Mouse (Mus musculus): ENCODE measurements around the gene Stap2.
A peak's percentile ranks its signal among the peaks of the same experiment; 100 is the strongest.

The Stap2 gene

DNA sequence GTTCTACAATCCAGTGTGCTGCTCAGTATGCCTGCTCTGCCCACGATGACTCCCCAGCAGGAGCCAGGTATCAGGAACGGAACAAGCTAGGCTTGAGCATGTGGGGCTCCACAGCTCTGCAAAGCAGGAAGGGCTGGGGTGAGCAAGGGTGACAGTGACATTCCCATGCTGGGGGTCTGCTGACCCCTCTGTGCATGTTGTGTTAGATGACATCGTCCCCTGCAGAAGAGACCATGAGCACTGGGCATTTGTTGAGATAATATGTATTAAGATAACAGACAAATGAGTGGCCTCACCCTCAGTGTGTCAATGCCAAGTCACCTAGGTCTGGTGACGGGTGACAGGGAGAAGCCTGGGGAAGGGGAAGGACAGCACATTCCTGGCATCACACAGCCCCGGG, 19.5 kb upstream of the Stap2 start:
- DNase-seq (ENCODE audit: low spot score in 2 of 2) = no peak

GRCm38 (mm10) chr17:56024476-56024875, 19.1 kb upstream of the Stap2 start:
- DNase-seq (ENCODE audit: low spot score in 2 of 2) = no peak

DNA sequence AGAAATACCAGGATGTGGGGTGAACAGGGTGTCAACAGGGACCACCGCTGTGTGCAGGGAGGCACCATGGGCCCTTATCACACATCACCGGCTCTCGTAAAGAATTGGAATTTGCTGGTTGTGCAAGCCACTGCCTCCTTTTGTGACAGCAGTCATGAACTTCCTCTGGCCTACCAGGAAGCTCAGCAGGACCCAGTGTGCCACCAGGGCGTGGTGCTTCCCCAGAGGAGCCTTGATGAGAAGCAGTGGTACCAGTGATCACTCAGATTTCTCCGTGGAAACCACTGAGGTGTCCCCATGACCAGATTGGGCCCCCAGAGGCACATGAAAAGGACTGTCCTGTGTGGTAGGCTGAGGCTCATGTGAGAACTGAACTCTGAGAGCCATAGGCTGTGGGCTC, 18.0 kb upstream of the Stap2 start:
- no peak for DNase-seq (ENCODE audit: low spot score in 2 of 2)

DNA sequence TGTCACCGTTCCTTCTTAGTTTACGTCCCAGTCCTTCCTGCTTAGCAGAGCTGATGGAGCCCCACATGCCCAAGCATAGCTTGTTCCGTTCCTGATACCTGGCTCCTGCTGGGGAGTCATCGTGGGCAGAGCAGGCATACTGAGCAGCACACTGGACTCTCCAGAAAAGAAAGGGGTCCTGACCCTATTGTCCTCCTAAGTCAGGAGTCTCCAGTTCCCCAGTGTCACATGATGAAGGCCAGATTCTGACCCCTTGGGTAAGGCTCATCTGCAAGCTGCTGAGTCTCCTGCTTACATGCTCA, 17.6 kb upstream of the Stap2 start:
- no peak for DNase-seq (ENCODE audit: low spot score in 2 of 2)

- no peak for DNase-seq (ENCODE audit: low spot score in 2 of 2)
Observed at GRCm38 (mm10) chr17:56022131-56022988, 17.0 kb upstream of the Stap2 start.

DNA sequence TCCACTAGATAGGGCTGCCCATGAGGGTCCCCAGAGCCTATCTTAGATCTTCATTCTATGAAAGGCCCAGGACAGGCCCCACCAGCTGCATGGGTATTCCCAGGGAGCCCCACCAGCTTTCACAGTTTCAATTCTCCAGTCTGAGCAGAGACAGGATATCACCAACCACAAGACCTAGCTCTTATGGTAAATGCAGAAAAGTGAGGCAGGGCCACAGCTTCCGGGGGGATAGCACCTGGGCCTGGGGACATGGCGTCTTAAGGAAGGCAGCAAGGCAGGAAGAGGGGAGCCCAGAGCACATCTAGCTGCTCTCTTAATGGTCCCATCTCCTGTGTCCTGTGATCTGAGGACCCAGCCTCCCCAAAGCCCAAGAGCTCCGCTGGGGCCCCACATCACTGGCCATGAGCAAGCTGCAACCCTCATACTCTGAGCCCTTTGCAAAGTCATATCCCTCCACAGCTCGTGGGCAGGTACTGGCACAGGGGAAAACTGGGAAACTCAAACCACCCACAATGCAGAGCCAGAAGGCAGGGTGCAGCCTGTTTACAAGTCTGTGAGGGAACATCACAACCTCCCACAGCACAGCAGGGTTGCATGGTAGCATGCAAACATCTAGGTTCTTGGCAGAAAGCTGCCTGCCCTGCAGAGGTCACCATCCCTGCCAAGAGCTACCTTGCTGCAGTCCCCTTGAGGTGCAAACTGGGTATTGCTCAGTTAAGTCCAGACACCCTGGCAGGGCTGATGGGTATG, 16.0 kb upstream of the Stap2 start:
- DNase-seq (ENCODE audit: low spot score in 2 of 2) = peak in 1 of 2 experiments; percentile 84

- no peak for DNase-seq (ENCODE audit: low spot score in 2 of 2)
Observed at GRCm38 (mm10) chr17:56020400-56021084, 15.2 kb upstream of the Stap2 start.

GRCm38 (mm10) chr17:56018347-56019131, 13.2 kb upstream of the Stap2 start:
- peak in 1 of 2 experiments; percentile 73 for DNase-seq (ENCODE audit: low spot score in 2 of 2)

GRCm38 (mm10) chr17:56017848-56018247, 12.5 kb upstream of the Stap2 start:
- no peak for DNase-seq (ENCODE audit: low spot score in 2 of 2)

GRCm38 (mm10) chr17:56016793-56017785, 11.7 kb upstream of the Stap2 start:
- no peak for DNase-seq (ENCODE audit: low spot score in 2 of 2)

DNA sequence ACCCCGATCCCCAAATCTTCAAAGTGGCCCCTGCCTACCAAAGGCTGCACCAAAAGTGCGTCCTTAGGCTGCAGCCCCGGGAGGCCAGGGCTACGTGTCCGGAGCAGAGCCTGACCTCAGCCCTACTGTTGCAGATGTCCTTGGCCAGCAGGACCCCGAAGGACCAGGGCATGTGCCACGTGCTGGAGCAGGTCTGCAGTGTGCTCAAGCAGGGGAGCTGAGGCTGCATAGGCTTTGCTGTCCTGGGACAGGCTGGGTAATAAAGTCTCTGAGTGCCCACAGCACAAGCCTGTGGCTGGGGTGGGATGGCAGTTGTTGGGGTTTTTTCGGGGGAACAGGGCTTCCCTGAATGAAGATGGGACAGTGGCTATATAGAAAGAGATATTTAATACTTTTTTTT, 11.0 kb upstream of the Stap2 start:
- DNase-seq (ENCODE audit: low spot score in 2 of 2) = no peak

- DNase-seq (ENCODE audit: low spot score in 2 of 2) = no peak
Observed at GRCm38 (mm10) chr17:56015293-56015692, 9.9 kb upstream of the Stap2 start.

GRCm38 (mm10) chr17:56011441-56011840, 6.1 kb upstream of the Stap2 start:
- DNase-seq (ENCODE audit: low spot score in 2 of 2) = no peak

GRCm38 (mm10) chr17:56010681-56011080, 5.3 kb upstream of the Stap2 start:
- DNase-seq (ENCODE audit: low spot score in 2 of 2) = peak in 1 of 2 experiments; percentile 76

DNA sequence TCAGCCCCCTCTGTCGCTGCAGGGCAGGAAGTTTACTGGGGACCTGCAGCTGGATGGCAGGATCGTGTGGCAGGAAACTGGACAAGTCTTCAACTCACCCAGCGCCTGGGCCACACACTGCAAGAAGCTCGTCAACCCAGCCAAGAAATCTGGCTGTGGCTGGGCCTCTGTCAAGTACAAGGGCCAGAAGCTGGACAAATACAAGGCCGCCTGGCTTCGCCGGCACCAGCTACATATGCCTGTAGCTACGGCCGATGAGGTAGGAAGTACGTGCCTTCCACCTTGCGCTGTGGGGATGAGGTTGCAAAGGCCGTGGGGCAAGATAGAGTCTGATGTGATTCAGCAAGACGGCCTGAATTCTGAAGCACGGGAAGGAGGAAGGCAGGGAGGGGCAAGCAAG, 4.9 kb upstream of the Stap2 start:
- DNase-seq (ENCODE audit: low spot score in 2 of 2) = no peak

GRCm38 (mm10) chr17:56009962-56010240, 4.5 kb upstream of the Stap2 start:
- DNase-seq (ENCODE audit: low spot score in 2 of 2) = no peak

GRCm38 (mm10) chr17:56009088-56009961, 3.9 kb upstream of the Stap2 start:
- peak; percentile 75 to 88 for DNase-seq (ENCODE audit: low spot score in 2 of 2)

DNA sequence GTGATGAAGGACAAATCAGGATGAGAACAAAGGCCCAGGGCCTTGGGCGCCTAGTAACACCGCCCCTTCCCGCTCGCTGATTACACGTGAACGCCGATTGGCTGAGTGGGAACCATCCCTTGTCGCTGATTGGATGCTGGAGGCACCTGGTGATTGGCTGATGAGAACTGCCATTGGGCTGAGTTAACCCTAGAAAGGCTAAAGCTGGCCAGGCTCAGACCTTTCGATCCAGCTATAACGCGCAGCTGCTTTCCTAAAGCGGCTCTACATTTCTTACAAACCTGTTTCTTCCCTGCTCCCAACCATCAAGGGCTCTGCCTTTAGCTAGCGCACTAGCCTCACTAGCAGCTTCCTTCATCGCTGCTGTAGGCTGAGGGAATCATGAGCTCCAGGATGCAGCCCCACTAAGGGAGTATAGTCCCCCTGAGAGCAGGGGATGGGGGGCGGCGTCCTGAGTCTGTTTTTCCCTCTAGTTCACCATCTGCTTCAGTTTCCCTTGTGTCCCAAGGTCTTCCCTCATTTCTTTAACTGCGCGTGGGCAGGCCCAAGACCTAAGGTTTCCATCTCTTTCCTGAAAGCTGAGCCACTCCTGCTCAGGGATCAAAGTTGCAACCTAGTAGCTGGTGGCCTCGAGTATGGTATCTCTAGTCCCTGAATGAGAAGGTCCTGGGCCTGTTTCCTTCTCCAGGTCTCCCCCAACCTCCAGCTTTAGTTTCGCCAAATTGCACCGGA, 3.1 kb upstream of the Stap2 start:
- peak; percentile 88 to 97 for DNase-seq (ENCODE audit: low spot score in 2 of 2)

All from left cerebral cortex, adult 9 months (tissue).